Mouse (Mus musculus): ENCODE data around the gene Fhit. TPM values are rescaled to one million over a fixed set of nuclear protein-coding genes. Genes with fewer than 3 reads are reported as not detected.

Gene Fhit
- polyA plus RNA-seq, 1 experiment = not detected

GRCm38 (mm10) chr14:10228708-10229107, 933.1 kb downstream of the Fhit start:
- Histone ChIP-seq H3K4me3 (replicated peaks; ENCODE audit: control insufficient read depth, low read depth, low read length) (no peak overlapping the region), H3K4me1 (ENCODE audit: control insufficient read depth, insufficient read depth, low read length) (no peaks in the 10 kb centered on the region), H3K27ac (ENCODE audit: control insufficient read depth, insufficient read depth, low read depth, low read length, poor library complexity) (no peak overlapping the region)
- WGBS = 72% methylated on average over 5 of the region's 5 CpGs
- no peak for TF ChIP-seq CTCF (IDR thresholded peaks at IDR 0.05; ENCODE audit: control insufficient read depth, insufficient read depth, low read length)

GRCm38 (mm10) chr14:10221847-10222246, 940.0 kb downstream of the Fhit start:
- Histone ChIP-seq H3K4me1 (ENCODE audit: control insufficient read depth, insufficient read depth, low read length) (no peaks in the 10 kb centered on the region), H3K27ac (ENCODE audit: control insufficient read depth, insufficient read depth, low read depth, low read length, poor library complexity) (no peak overlapping the region), H3K4me3 (replicated peaks; ENCODE audit: control insufficient read depth, low read depth, low read length) (no peak overlapping the region)
- TF ChIP-seq CTCF (IDR thresholded peaks at IDR 0.05; ENCODE audit: control insufficient read depth, insufficient read depth, low read length) = no peak
- TF ChIP-seq POLR2A (IDR thresholded peaks at IDR 0.05; ENCODE audit: borderline replicate concordance, control insufficient read depth, low read depth, low read length) = no peak
- 82% methylated on average over 2 of the region's 2 CpGs for WGBS

- TF ChIP-seq CTCF (IDR thresholded peaks at IDR 0.05; ENCODE audit: control insufficient read depth, insufficient read depth, low read length) (no peak), POLR2A (IDR thresholded peaks at IDR 0.05; ENCODE audit: borderline replicate concordance, control insufficient read depth, low read depth, low read length) (no peak)
- Histone ChIP-seq H3K4me3 (replicated peaks; ENCODE audit: control insufficient read depth, low read depth, low read length) (no peak overlapping the region), H3K27ac (ENCODE audit: control insufficient read depth, insufficient read depth, low read depth, low read length, poor library complexity) (no peak overlapping the region), H3K4me1 (ENCODE audit: control insufficient read depth, insufficient read depth, low read length) (no peaks in the 10 kb centered on the region)
- 71% methylated on average over 4 of the region's 4 CpGs for WGBS
These were observed 948.6 kb downstream of the Fhit start for GRCm38 (mm10) chr14:10213216-10213615.

- no peak overlapping the region for H3K4me3 ChIP-seq (replicated peaks; ENCODE audit: control insufficient read depth, low read depth, low read length)
- 70% methylated on average over 5 of the region's 5 CpGs for WGBS
- TF ChIP-seq POLR2A (IDR thresholded peaks at IDR 0.05; ENCODE audit: borderline replicate concordance, control insufficient read depth, low read depth, low read length) (no peak), CTCF (IDR thresholded peaks at IDR 0.05; ENCODE audit: control insufficient read depth, insufficient read depth, low read length) (no peak)
These were observed 950.7 kb downstream of the Fhit start for GRCm38 (mm10) chr14:10211184-10211583.

GRCm38 (mm10) chr14:10209007-10209406, 952.8 kb downstream of the Fhit start:
- WGBS = 13% methylated on average over 3 of the region's 3 CpGs

More at GRCm38 (mm10) chr14:10211184-10211583, 950.7 kb downstream of the Fhit start:
- Histone ChIP-seq H3K4me1 (ENCODE audit: control insufficient read depth, insufficient read depth, low read length) (no peaks in the 10 kb centered on the region), H3K27ac (ENCODE audit: control insufficient read depth, insufficient read depth, low read depth, low read length, poor library complexity) (no peak overlapping the region)

GRCm38 (mm10) chr14:10205699-10206098, 956.1 kb downstream of the Fhit start:
- WGBS = 89% methylated on average over 5 of the region's 5 CpGs
- H3K27ac ChIP-seq (ENCODE audit: control insufficient read depth, insufficient read depth, low read depth, low read length, poor library complexity) = no peak overlapping the region
- no peak overlapping the region for H3K4me3 ChIP-seq (replicated peaks; ENCODE audit: control insufficient read depth, low read depth, low read length)
- no peak for TF ChIP-seq POLR2A (IDR thresholded peaks at IDR 0.05; ENCODE audit: borderline replicate concordance, control insufficient read depth, low read depth, low read length)
- no peak for TF ChIP-seq CTCF (IDR thresholded peaks at IDR 0.05; ENCODE audit: control insufficient read depth, insufficient read depth, low read length)
- H3K4me1 ChIP-seq (ENCODE audit: control insufficient read depth, insufficient read depth, low read length) = no peaks in the 10 kb centered on the region

More at GRCm38 (mm10) chr14:10209007-10209406, 952.8 kb downstream of the Fhit start:
- no peak for TF ChIP-seq CTCF (IDR thresholded peaks at IDR 0.05; ENCODE audit: control insufficient read depth, insufficient read depth, low read length)
- no peak for TF ChIP-seq POLR2A (IDR thresholded peaks at IDR 0.05; ENCODE audit: borderline replicate concordance, control insufficient read depth, low read depth, low read length)
- Histone ChIP-seq H3K4me1 (ENCODE audit: control insufficient read depth, insufficient read depth, low read length) (no peaks in the 10 kb centered on the region), H3K4me3 (replicated peaks; ENCODE audit: control insufficient read depth, low read depth, low read length) (no peak overlapping the region), H3K27ac (ENCODE audit: control insufficient read depth, insufficient read depth, low read depth, low read length, poor library complexity) (no peak overlapping the region)

GRCm38 (mm10) chr14:10205290-10205689, 956.5 kb downstream of the Fhit start:
- WGBS = 62% methylated on average over 4 of the region's 4 CpGs
- TF ChIP-seq POLR2A (IDR thresholded peaks at IDR 0.05; ENCODE audit: borderline replicate concordance, control insufficient read depth, low read depth, low read length) (no peak), CTCF (IDR thresholded peaks at IDR 0.05; ENCODE audit: control insufficient read depth, insufficient read depth, low read length) (no peak)
- H3K4me3 ChIP-seq (replicated peaks; ENCODE audit: control insufficient read depth, low read depth, low read length) = no peak overlapping the region
- H3K27ac ChIP-seq (ENCODE audit: control insufficient read depth, insufficient read depth, low read depth, low read length, poor library complexity) = no peak overlapping the region
- H3K4me1 ChIP-seq (ENCODE audit: control insufficient read depth, insufficient read depth, low read length) = no peaks in the 10 kb centered on the region

- no peak overlapping the region for H3K4me3 ChIP-seq (replicated peaks; ENCODE audit: control insufficient read depth, low read depth, low read length)
- H3K27ac ChIP-seq (ENCODE audit: control insufficient read depth, insufficient read depth, low read depth, low read length, poor library complexity) = no peak overlapping the region
- 79% methylated on average over 5 of the region's 5 CpGs for WGBS
- no peak for TF ChIP-seq POLR2A (IDR thresholded peaks at IDR 0.05; ENCODE audit: borderline replicate concordance, control insufficient read depth, low read depth, low read length)
- no peak for TF ChIP-seq CTCF (IDR thresholded peaks at IDR 0.05; ENCODE audit: control insufficient read depth, insufficient read depth, low read length)
- no peaks in the 10 kb centered on the region for H3K4me1 ChIP-seq (ENCODE audit: control insufficient read depth, insufficient read depth, low read length)
These were observed 967.7 kb downstream of the Fhit start for GRCm38 (mm10) chr14:10194130-10194529.

- 90% methylated on average over 2 of the region's 2 CpGs for WGBS
- TF ChIP-seq POLR2A (IDR thresholded peaks at IDR 0.05; ENCODE audit: borderline replicate concordance, control insufficient read depth, low read depth, low read length) = no peak
- no peak for TF ChIP-seq CTCF (IDR thresholded peaks at IDR 0.05; ENCODE audit: control insufficient read depth, insufficient read depth, low read length)
- Histone ChIP-seq H3K4me1 (ENCODE audit: control insufficient read depth, insufficient read depth, low read length) (no peaks in the 10 kb centered on the region), H3K27ac (ENCODE audit: control insufficient read depth, insufficient read depth, low read depth, low read length, poor library complexity) (no peak overlapping the region), H3K4me3 (replicated peaks; ENCODE audit: control insufficient read depth, low read depth, low read length) (no peak overlapping the region)
These were observed 990.1 kb downstream of the Fhit start for GRCm38 (mm10) chr14:10171761-10172160.

Data from bone marrow, adult 2 months (tissue).